Mouse (Mus musculus): Measurements from ENCODE around the gene Mettl13.

Gene Mettl13

DNA sequence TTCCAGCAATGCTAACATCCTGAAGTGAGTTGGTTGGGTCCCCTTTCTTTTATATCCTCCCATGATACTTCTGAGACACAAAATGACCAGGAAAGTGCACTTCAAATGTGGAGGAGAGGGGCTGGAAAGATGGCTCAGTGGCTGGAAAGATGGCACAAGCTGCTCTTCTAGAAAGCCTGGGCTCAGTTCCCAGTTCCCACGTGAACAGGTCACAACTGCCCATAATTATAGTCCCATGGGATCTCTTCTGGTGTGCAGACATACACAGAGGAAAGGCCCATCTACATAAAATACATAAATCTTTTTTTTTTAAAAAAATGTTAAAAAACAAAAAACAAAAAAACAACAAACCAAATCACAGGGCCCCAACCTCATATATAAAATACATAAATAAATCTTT lies 5.1 kb downstream of the Mettl13 start:
- in situ Hi-C loops (cut with MboI; ENCODE audit: low pct_unique_long_range_greater_than_20kb in 1 of 2, low sequenced_read_pairs in 2 of 2, unreplicated experiment in 1 of 2), result no loop called here

DNA sequence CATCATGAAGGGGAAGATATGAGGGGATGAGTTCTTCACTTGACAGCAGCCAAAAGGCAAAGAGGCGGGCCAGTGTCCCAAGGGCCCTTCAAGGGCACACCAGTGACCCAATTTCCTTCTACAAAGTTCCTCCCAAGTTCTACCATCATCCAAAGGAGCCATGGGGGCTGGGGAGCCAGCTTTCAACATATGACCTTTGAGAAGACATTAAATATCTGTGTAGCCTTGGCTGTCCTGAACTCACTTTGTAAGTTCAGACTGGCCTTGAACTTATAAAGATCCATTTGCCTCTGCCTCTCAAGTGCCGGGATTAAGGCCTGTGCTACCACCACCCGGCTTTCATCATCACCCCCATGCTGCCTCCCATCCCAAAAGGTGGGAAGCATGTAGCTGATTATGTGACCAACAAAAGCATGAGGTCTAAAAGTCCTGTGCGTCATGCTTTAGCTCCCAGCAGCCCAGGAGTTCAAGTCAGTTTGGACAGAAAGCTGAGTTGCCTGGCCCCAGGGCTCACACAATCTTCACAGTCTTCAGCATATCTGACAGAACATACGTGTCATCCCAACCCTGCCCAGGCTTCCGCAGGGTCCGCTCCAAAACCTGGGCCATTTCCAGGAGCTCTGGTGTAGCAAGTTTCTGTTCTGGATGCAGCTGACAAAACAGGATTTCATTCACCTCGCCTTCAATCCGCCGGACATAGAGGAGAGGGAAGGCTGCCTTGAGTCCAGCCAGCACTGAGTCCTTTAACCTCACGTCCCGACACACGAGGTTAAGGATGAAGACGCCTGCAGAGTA lies 14.4 kb downstream of the Mettl13 start:
- in situ Hi-C loops (cut with MboI; ENCODE audit: low pct_unique_long_range_greater_than_20kb in 1 of 2, low sequenced_read_pairs in 2 of 2, unreplicated experiment in 1 of 2), result no loop called here

DNA sequence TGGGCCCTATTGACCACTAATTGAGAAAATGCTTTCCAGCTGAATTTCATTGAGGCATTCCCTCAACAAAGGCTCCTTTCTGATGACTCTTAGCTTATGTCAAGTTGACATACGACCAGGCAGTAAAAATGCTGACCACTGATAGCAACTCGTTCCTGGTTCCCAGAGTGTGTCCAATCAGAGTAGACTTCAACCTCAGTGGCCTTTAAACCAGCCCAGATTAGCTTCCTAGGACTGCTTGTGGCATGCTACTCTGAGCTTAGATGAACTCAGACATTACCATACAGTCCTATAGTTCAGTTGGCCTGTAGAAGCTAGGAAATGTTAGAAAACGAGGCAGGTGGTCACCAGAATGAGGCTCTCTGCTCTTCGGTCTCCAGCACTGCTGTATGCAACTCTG lies 16.0 kb downstream of the Mettl13 start:
- in situ Hi-C loops (cut with MboI; ENCODE audit: low pct_unique_long_range_greater_than_20kb in 1 of 2, low sequenced_read_pairs in 2 of 2, unreplicated experiment in 1 of 2), result no loop called here

DNA sequence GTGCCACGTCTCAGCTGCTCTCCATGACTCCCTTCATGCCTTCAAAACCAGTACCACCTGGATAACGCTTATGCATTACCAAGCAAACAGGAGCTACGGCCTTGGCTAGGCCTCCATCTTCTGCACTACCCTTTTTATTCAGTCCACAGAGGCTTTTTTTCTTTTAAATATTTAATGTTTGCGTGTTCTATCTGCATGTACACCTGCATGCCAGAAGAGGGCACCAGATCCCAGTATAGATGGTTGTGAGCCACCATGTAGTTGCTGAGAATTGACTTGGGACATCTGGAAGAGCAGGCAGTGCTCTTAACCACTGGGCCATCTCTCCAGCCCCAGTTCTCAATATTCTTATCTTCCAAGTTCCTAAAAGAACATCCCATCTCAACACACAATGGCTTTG lies 16.8 kb downstream of the Mettl13 start:
- in situ Hi-C loops (cut with MboI; ENCODE audit: low pct_unique_long_range_greater_than_20kb in 1 of 2, low sequenced_read_pairs in 2 of 2, unreplicated experiment in 1 of 2), result no loop called here

DNA sequence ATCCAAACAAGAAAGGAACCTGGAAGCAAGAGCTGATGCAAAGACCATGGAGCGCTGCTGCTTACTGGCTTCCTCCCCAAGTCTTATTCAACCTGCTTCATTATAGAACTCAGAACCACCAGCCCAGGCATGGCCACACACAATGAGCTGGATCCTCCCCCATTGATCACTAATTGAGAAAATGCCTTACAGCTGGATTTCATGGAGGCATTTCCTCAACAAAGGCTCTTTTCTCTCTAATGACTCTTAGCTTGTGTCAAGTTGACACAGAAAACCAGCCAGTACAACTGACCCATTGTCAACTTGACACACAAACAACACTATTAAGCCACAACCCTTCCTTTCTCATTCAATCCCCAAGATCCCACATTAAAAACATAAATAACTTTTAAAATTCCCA lies 17.7 kb downstream of the Mettl13 start:
- in situ Hi-C loops (cut with MboI; ENCODE audit: low pct_unique_long_range_greater_than_20kb in 1 of 2, low sequenced_read_pairs in 2 of 2, unreplicated experiment in 1 of 2), result no loop called here

DNA sequence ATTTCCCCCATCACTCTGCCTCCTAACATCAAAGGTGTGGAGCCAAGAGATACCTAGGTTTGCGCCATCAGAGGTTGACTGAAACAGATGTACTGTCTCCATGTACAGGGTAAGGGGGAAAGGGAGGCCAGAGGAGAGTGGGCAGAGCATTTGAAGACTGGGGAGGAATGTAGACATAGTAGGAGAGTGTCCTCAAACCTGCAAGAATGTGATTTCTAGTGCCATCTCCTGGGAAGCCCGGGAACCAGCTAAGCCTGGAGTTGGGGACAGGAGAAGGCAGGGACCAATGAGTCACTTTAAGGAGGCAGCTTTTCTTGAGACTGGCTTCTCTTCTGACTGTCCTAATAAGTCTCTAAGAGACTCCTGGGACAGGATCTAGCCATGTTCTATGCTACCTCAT lies 18.7 kb downstream of the Mettl13 start:
- in situ Hi-C loops (cut with MboI; ENCODE audit: low pct_unique_long_range_greater_than_20kb in 1 of 2, low sequenced_read_pairs in 2 of 2, unreplicated experiment in 1 of 2), result no loop called here

DNA sequence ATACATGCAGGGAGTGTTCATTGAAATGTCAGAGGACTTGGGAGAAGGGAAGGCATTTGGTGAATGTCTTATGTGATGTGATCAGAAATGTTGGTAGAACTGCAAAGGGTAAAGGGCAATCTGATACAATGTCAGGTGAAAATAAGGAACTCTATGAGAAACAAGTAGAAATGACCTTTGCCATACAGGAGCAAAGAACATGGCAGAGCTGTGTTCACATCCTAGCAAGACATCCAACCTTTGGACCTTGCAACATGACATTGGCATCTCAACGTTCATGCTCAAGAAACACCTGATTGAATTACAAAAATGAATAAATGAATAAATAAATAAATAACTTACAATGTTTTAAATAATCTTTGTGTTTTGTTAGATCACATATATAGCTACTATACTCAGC lies 33.2 kb downstream of the Mettl13 start:
- in situ Hi-C loops (cut with MboI; ENCODE audit: low pct_unique_long_range_greater_than_20kb in 1 of 2, low sequenced_read_pairs in 2 of 2, unreplicated experiment in 1 of 2), result no loop called here

DNA sequence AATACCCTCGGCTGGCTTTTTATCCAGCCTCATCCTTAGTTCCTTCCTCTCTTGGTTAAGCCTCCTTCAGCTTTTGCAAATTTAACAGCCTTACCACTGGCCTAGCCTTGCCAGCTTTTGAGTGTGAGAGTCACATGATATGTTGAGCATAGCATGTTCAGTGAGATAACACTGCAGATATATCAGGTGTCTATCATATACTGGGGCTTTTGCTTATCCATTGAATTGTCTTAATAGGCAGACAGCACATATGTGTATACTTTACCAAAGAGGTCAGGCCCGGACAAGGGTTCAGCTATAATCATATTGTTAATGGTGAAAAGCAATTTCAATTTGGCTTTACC lies 38.4 kb downstream of the Mettl13 start:
- in situ Hi-C loops (cut with MboI; ENCODE audit: low pct_unique_long_range_greater_than_20kb in 1 of 2, low sequenced_read_pairs in 2 of 2, unreplicated experiment in 1 of 2), result no loop called here

DNA sequence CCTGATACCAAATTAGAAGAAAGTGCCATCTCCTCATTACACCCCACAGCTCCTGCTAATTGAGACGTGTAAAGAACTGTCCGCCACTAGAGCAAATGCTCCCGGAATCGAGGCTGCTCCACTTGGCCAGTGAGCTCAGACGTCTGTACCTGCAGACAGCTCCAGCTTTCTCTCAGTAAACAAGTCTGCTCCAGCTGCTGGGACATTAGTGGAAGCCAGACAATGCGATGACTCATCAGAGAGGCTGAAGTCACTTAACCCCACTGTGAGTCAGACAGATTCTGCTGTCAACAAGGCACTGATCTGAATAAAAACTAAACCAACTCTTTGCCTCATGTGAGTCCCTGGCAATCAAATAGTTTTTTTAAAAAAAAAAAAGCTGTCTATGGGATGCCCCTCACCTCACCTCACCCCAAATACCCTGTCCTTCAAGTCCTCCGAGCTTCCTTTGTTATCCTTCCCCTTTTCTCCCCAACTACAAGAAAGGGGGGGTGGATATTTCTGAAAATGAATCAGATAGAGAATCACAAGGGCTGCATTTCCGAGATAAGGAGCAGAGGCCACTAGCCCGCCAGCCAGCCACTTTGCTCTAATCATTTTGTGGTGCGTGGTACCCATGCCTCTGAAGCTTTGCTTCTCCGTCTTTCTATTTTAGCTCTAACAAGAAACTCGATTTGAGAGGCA lies 38.9 kb downstream of the Mettl13 start:
- in situ Hi-C loops (cut with MboI; ENCODE audit: low pct_unique_long_range_greater_than_20kb in 1 of 2, low sequenced_read_pairs in 2 of 2, unreplicated experiment in 1 of 2), result no loop called here

DNA sequence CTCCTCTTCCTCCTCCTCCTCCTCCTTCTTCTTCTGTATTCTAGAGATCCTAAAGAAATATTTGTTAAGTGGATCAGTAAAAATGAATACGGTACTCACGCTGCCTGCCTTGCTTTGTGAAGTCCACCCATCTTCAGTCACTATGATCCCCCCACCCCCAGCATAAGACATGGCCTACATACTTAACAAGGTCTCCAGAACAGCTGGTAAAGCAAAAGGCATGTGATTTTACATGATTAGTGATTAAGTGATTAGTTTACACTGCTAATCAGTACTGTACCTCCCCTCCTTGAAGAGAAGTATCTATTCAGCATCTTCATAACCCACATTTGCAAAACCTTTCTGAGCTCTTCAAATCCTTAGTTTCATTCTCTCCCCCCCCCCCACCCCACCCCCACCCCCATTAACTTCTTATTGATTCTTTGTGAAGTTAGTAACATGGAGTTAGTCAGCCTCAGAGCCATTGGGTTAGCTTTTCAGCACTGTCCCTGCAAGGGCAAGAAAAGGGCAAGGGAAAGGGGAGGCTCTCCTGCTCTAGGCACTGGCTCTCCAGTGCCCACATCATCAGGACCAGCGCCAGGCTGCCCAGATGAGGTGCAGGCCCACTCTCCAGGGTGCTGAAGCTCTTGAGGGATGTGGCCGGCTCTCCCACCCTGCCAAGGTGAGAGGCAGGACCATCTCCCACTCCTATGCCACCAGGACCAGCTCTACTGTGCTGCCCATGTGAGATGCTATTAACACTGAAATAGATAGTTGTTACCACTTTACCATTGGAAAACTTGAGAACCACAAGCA lies 39.9 kb downstream of the Mettl13 start:
- in situ Hi-C loops (cut with MboI; ENCODE audit: low pct_unique_long_range_greater_than_20kb in 1 of 2, low sequenced_read_pairs in 2 of 2, unreplicated experiment in 1 of 2), result no loop called here

DNA sequence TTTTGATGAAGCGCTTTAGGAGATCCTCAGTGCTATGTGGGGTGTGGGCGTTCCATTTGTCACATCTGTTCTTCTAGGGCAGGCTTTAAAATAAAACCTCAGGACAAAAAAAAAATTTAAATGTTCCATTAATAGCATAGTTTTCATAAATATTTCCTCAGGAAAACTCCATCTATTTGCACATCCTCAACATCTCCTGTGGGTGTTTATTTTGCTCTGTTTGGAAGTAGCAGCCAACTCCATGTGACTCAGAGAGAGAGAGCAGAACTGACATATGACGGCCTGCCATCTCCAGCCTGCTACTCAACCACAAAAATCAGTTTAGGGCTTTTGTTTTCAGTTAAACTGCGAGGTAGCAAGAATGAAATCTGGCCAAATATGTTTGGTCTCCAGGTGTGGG lies 41.8 kb downstream of the Mettl13 start:
- in situ Hi-C loops (cut with MboI; ENCODE audit: low pct_unique_long_range_greater_than_20kb in 1 of 2, low sequenced_read_pairs in 2 of 2, unreplicated experiment in 1 of 2), result no loop called here

DNA sequence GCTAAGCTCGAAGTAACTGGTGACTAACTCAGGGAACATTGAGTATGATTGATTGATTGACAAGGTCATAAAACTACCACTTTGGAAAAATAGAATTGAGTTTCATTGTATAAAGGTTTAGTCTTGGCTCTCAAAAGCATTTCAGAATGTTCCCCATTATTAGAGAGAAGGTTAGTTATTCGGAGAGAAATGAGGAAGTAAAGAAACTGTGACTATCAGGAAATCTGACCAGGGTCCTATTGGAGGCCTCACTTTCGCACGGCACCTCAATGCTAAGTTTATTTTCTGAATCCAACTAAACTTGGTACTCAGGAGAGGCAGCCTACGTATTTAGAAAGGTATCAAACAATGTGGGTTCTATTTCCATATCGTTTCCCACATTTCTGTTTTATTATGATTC lies 42.7 kb downstream of the Mettl13 start:
- in situ Hi-C loops (cut with MboI; ENCODE audit: low pct_unique_long_range_greater_than_20kb in 1 of 2, low sequenced_read_pairs in 2 of 2, unreplicated experiment in 1 of 2), result no loop called here
